Mouse (Mus musculus): ENCODE measurements around the gene Ascl4.

Gene Ascl4

GRCm38 (mm10) chr10:85927676-85928445 is at the start of gene Ascl4:
Gene Ascl4 (plus strand): TSS chr10:85927681.
- no peak for ATAC-seq (ENCODE audit: insufficient number of reproducible peaks, low FRiP score, low TSS enrichment)

GRCm38 (mm10) chr10:85879886-85880486 is 47.5 kb upstream of the Ascl4 start:
- no peak for ATAC-seq (ENCODE audit: insufficient number of reproducible peaks, low FRiP score, low TSS enrichment)

- peak; percentile 99 for ATAC-seq (ENCODE audit: insufficient number of reproducible peaks, low FRiP score, low TSS enrichment)
Observed at GRCm38 (mm10) chr10:85916498-85917309, 10.8 kb upstream of the Ascl4 start, which contains the start of gene Prdm4. Gene Prdm4 (minus strand): TSS chr10:85917142.

GRCm38 (mm10) chr10:85928499-85929207 is 1.2 kb downstream of the Ascl4 start:
- peak; percentile 94 for ATAC-seq (ENCODE audit: insufficient number of reproducible peaks, low FRiP score, low TSS enrichment)

- no peak for ATAC-seq (ENCODE audit: insufficient number of reproducible peaks, low FRiP score, low TSS enrichment)
Observed at GRCm38 (mm10) chr10:85929208-85929591, 1.7 kb downstream of the Ascl4 start.

GRCm38 (mm10) chr10:85929962-85930361 is 2.5 kb downstream of the Ascl4 start:
- ATAC-seq (ENCODE audit: insufficient number of reproducible peaks, low FRiP score, low TSS enrichment), result no peak

- ATAC-seq (ENCODE audit: insufficient number of reproducible peaks, low FRiP score, low TSS enrichment), result no peak
Observed at GRCm38 (mm10) chr10:85936280-85936965, 8.9 kb downstream of the Ascl4 start.

- ATAC-seq (ENCODE audit: insufficient number of reproducible peaks, low FRiP score, low TSS enrichment), result no peak
Observed at GRCm38 (mm10) chr10:85948483-85949196, 21.2 kb downstream of the Ascl4 start.

- no peak for ATAC-seq (ENCODE audit: insufficient number of reproducible peaks, low FRiP score, low TSS enrichment)
Observed at GRCm38 (mm10) chr10:85951765-85952443, 24.4 kb downstream of the Ascl4 start.

- ATAC-seq (ENCODE audit: insufficient number of reproducible peaks, low FRiP score, low TSS enrichment), result no peak
Observed at GRCm38 (mm10) chr10:85953401-85953800, 25.9 kb downstream of the Ascl4 start.

- no peak for ATAC-seq (ENCODE audit: insufficient number of reproducible peaks, low FRiP score, low TSS enrichment)
Observed at GRCm38 (mm10) chr10:85954429-85954828, 26.9 kb downstream of the Ascl4 start.

- no peak for ATAC-seq (ENCODE audit: insufficient number of reproducible peaks, low FRiP score, low TSS enrichment)
Observed at GRCm38 (mm10) chr10:85956871-85957419, 29.5 kb downstream of the Ascl4 start.

- peak; percentile 94 for ATAC-seq (ENCODE audit: insufficient number of reproducible peaks, low FRiP score, low TSS enrichment)
Observed at GRCm38 (mm10) chr10:85957464-85957950, 30.0 kb downstream of the Ascl4 start, which contains the start of gene Rtcb. Gene Rtcb (minus strand): TSS chr10:85957823.

GRCm38 (mm10) chr10:85962897-85963296 is 35.4 kb downstream of the Ascl4 start:
- ATAC-seq (ENCODE audit: insufficient number of reproducible peaks, low FRiP score, low TSS enrichment), result no peak

GRCm38 (mm10) chr10:85964316-85964715 is 36.8 kb downstream of the Ascl4 start:
- no peak for ATAC-seq (ENCODE audit: insufficient number of reproducible peaks, low FRiP score, low TSS enrichment)

GRCm38 (mm10) chr10:85966476-85966875 is 39.0 kb downstream of the Ascl4 start:
- no peak for ATAC-seq (ENCODE audit: insufficient number of reproducible peaks, low FRiP score, low TSS enrichment)

GRCm38 (mm10) chr10:85967411-85968156 is 40.1 kb downstream of the Ascl4 start:
- ATAC-seq (ENCODE audit: insufficient number of reproducible peaks, low FRiP score, low TSS enrichment), result peak; percentile 31; the same call in 1 of the 2 replicates
